In genomic region chr12:10350706-10351105, GRCm38 (mm10) we compare ENCODE assay signal across 19 mouse cellular contexts. TPM values are rescaled to one million over a fixed set of nuclear protein-coding genes. Genes with fewer than 3 reads are reported as not detected.
A peak's percentile ranks its signal among the peaks of the same experiment; 100 is the strongest.
DNase-seq lines count a peak whose midpoint lies in the region; ATAC-seq lines count a peak whose summit lies in the region.
"Had no signal": no experiment of that assay in that cellular context is flagged by ENCODE, and none has a peak within 500 bp of the region (broad histone marks: within the 10 kb centered on the region; RNA-seq: fewer than 3 reads in every experiment).

No protein-coding gene starts in this region.

- no peak overlapping the region for H3K27ac ChIP-seq in lung, embryonic 16.5 days (ENCODE audit: low read length)
- no peak overlapping the region for H3K27ac ChIP-seq in kidney, embryonic 16.5 days (ENCODE audit: low read length)
- no peak overlapping the region for H3K27ac ChIP-seq in intestine, embryonic 15.5 days
- H3K27ac ChIP-seq: embryonic facial prominence, embryonic 12.5 days; hindbrain, embryonic 15.5 days; midbrain, embryonic 13.5 days had no signal

- no peak overlapping the region for H3K9ac ChIP-seq in lung, embryonic 16.5 days (ENCODE audit: low read length)
- H3K9ac ChIP-seq in kidney, embryonic 16.5 days (replicated peaks; ENCODE audit: low read length), result no peak overlapping the region
- H3K9ac ChIP-seq in intestine, embryonic 15.5 days, result no peak overlapping the region
- H3K9ac ChIP-seq: embryonic facial prominence, embryonic 12.5 days; hindbrain, embryonic 15.5 days; midbrain, embryonic 13.5 days had no signal

- WGBS in lung, embryonic 16.5 days, result 51% methylated on average over 3 of the region's 3 CpGs
- 84% methylated on average over 3 of the region's 3 CpGs for WGBS in kidney, embryonic 16.5 days
- 76% methylated on average over 3 of the region's 3 CpGs for WGBS in intestine, embryonic 15.5 days

- H3K4me1 ChIP-seq in lung, embryonic 16.5 days (replicated peaks; ENCODE audit: control insufficient read depth, insufficient read depth, low read length), result no peaks in the 10 kb centered on the region
- H3K4me1 ChIP-seq in kidney, embryonic 16.5 days (ENCODE audit: insufficient read depth, low read length), result no peaks in the 10 kb centered on the region
- H3K4me1 ChIP-seq in intestine, embryonic 15.5 days (replicated peaks), result no peaks in the 10 kb centered on the region
- H3K4me1 ChIP-seq: embryonic facial prominence, embryonic 12.5 days; hindbrain, embryonic 15.5 days; midbrain, embryonic 13.5 days had no signal

- no peaks in the 10 kb centered on the region for H3K36me3 ChIP-seq in lung, embryonic 16.5 days (ENCODE audit: control insufficient read depth, insufficient read depth, low read length)
- no peaks in the 10 kb centered on the region for H3K36me3 ChIP-seq in kidney, embryonic 16.5 days (ENCODE audit: insufficient read depth, low read length)
- no peaks in the 10 kb centered on the region for H3K36me3 ChIP-seq in intestine, embryonic 15.5 days
- H3K36me3 ChIP-seq: embryonic facial prominence, embryonic 12.5 days; hindbrain, embryonic 15.5 days; midbrain, embryonic 13.5 days had no signal

- peak; percentile 5 for DNase-seq in layer of hippocampus, adult 9-11 months
- DNase-seq in layer of hippocampus, adult 9-10 months (ENCODE audit: low spot score), result no peak
- DNase-seq in heart, postnatal 10 days, result peak; percentile 4 to 5
- DNase-seq in testis, postnatal 10 days (ENCODE audit: low spot score), result peak; percentile 39
- DNase-seq: cerebellum, adult 11 months; kidney, adult 11 months; kidney, postnatal 25 days; liver; thymus, postnatal 25 days had no signal

- H3K9me3 ChIP-seq in lung, embryonic 16.5 days (ENCODE audit: control insufficient read depth, low read length), result no peaks in the 10 kb centered on the region
- no peaks in the 10 kb centered on the region for H3K9me3 ChIP-seq in kidney, embryonic 16.5 days (ENCODE audit: low read length)
- no peaks in the 10 kb centered on the region for H3K9me3 ChIP-seq in intestine, embryonic 15.5 days
- H3K9me3 ChIP-seq: embryonic facial prominence, embryonic 12.5 days; hindbrain, embryonic 15.5 days; midbrain, embryonic 13.5 days had no signal

- no peaks in the 10 kb centered on the region for H3K27me3 ChIP-seq in lung, embryonic 16.5 days (ENCODE audit: control insufficient read depth, insufficient read depth, low read depth, low read length)
- no peaks in the 10 kb centered on the region for H3K27me3 ChIP-seq in kidney, embryonic 16.5 days (ENCODE audit: insufficient read depth, low read length)
- no peaks in the 10 kb centered on the region for H3K27me3 ChIP-seq in intestine, embryonic 15.5 days (replicated peaks)
- H3K27me3 ChIP-seq: embryonic facial prominence, embryonic 12.5 days; hindbrain, embryonic 15.5 days; midbrain, embryonic 13.5 days had no signal

- no peak overlapping the region for H3K4me3 ChIP-seq in lung, embryonic 16.5 days (ENCODE audit: low read length)
- H3K4me3 ChIP-seq in kidney, embryonic 16.5 days (ENCODE audit: low read length), result no peak overlapping the region
- no peak overlapping the region for H3K4me3 ChIP-seq in intestine, embryonic 15.5 days (replicated peaks)
- H3K4me3 ChIP-seq: embryonic facial prominence, embryonic 12.5 days; hindbrain, embryonic 15.5 days; midbrain, embryonic 13.5 days had no signal

- ATAC-seq in lung, embryonic 16.5 days (ENCODE audit: low read depth), result 0 out of 2 replicates have a peak, but pooled peaks have one; percentile 36
- ATAC-seq in kidney, embryonic 16.5 days (ENCODE audit: low FRiP score, low TSS enrichment), result no peak
- no peak for ATAC-seq in intestine, embryonic 15.5 days
- ATAC-seq: midbrain, embryonic 13.5 days had no signal

- intact Hi-C loops in heart, postnatal 10 days (cut with DNase I), result no loop called here

- no peak overlapping the region for H3K4me2 ChIP-seq in lung, embryonic 16.5 days (ENCODE audit: low read depth, low read length)
- H3K4me2 ChIP-seq in kidney, embryonic 16.5 days (replicated peaks; ENCODE audit: low read depth, low read length), result no peak overlapping the region
- H3K4me2 ChIP-seq in intestine, embryonic 15.5 days (replicated peaks), result no peak overlapping the region
- H3K4me2 ChIP-seq: embryonic facial prominence, embryonic 12.5 days; hindbrain, embryonic 15.5 days; midbrain, embryonic 13.5 days had no signal

RNA-seq across cellular contexts. Expression of gene Nt5c1b, which starts 19.1 kb away (rescaled TPM):
- total RNA-seq in heart, postnatal 10 days (2021), result not detected
- not detected in 2 replicates for polyA plus RNA-seq in lung, embryonic 16.5 days (2015; fragmentation: Nextera tagmentation; extraction: Ambion mirVana)
- 0.13 TPM in 1 of 2 replicates, not detected in the other for polyA plus RNA-seq in kidney, embryonic 16.5 days (2015; fragmentation: Nextera tagmentation; extraction: Ambion mirVana)
- 0.16 TPM in 1 of 2 replicates, not detected in the other for polyA plus RNA-seq in intestine, embryonic 15.5 days (2015; fragmentation: Nextera tagmentation; extraction: Ambion mirVana)
- total RNA-seq: granulocyte monocyte progenitor cell, adult 5-6 weeks; layer of hippocampus, postnatal 14 days; left cerebral cortex, postnatal 25 days had no signal
- polyA plus RNA-seq: embryonic facial prominence, embryonic 12.5 days; hindbrain, embryonic 15.5 days; midbrain, embryonic 13.5 days; stomach, embryonic 14.5 days had no signal

RNA-seq across cellular contexts. Expression of gene Rdh14, which starts 39.9 kb away (rescaled TPM):
- total RNA-seq in heart, postnatal 10 days (2021), result 10 to 100 TPM; 41.9 to 48.3 TPM
- polyA plus RNA-seq in lung, embryonic 16.5 days (2015; fragmentation: Nextera tagmentation; extraction: Ambion mirVana), result 31.2 and 32.7 TPM in 2 replicates
- polyA plus RNA-seq in kidney, embryonic 16.5 days (2015; fragmentation: Nextera tagmentation; extraction: Ambion mirVana), result 35.6 and 40.7 TPM in 2 replicates
- polyA plus RNA-seq in intestine, embryonic 15.5 days (2015; fragmentation: Nextera tagmentation; extraction: Ambion mirVana), result 43.5 and 43.9 TPM in 2 replicates
